Mouse (Mus musculus): ENCODE measurements around the gene Lap3. TPM values are rescaled to one million over a fixed set of nuclear protein-coding genes. Genes with fewer than 3 reads are reported as not detected.

Lap3 gene
- polyA plus RNA-seq (2012; ENCODE audit: insufficient read depth, low replicate concordance), result 11.9 and 14.8 TPM in 2 replicates

DNA sequence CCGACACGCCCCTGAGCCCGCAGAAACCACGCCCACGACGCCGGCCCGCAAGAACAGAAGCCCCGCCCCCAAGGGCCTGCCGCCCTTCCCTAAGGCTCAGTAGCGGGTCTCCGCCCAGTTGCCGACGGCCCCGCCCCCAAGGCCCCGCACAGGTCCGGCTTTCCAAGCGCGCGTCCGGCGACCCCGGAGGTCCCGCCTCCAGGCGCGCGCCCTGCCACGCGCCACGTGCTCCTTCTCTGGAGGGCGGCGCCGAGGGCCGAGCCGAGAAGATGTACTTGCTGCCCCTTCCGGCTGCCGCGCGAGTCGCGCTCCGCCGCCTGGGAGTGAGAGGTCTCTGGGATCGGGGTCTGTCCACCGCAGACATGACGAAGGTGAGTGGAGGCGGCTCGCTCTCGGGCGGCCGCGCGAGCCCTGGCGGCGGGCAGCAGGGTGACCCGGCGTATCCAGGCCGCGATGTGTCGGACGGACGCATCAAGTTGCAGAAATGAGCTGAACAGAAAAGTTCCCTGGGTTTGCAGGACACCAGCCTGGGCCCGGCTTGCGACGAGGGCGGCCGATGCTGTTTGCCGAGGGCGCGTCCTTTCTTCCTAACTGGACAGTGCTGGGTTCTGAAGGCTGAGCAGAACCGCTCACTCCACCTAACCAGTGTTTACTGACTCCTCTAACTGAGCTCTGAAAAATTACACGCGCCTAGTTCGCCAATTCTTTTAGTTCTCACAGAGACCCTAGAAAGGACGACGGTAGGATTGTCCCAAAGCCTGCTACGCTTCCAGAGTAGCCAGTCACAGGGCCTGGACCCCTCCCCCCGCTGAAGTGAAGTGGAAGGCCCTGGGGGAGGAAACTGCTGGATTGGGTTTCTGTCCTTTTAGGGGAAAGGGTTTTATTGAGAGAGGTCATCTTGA, at the start of gene Lap3:
Lap3 (plus strand) TSS at position 184 of the 902 bp plus-strand sequence.
- Histone ChIP-seq H3K36me3 (replicated peaks; ENCODE audit: low read length) (peaks cover 33% of the 10 kb centered on the region), H3K9me3 (no peaks in the 10 kb centered on the region), H3K4me3 (replicated peaks) (peak within 1 kb of the TSS; percentile 96), H3K4me1 (peaks cover 58% of the 10 kb centered on the region), H3K27me3 (replicated peaks) (no peaks in the 10 kb centered on the region)
- TF ChIP-seq GATA1 (IDR thresholded peaks at IDR 0.05; ENCODE audit: borderline replicate concordance, low read length) (no peak), FLI1 (IDR thresholded peaks at IDR 0.05; ENCODE audit: low read length) (no peak)

DNA sequence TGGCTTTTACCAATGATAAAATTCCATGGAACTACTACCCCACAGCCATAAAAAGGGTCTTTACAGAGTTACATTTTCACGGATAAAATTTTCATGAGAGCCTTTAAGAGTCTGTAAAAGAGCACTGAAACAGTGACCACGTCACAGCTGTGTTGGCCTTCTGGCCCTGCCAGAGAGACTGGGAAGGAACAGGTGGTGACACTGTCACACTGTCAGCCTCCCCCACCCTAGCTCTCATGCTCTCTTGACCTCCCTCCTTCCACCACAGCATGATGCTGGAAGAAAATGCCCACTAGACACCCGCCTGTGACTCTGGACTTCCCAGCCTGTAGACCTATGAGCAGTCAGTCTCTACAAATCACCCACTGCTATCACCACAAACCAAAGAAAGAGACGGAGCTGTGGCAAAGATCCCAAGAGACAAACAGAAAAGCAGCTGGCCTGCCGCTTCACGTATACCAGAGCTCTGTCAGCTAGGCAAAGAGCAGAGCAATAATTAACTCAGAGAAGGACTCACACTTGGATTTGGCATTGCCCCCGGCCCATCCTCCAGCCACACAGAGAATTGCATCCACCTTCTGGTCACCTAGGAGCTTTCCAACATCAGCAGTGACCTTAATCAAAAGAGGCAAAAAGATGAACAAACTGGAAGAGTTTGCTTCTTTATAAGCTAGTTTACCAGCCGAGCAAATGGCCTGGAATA, 48.9 kb upstream of the Lap3 start:
- TF ChIP-seq GATA1 (IDR thresholded peaks at IDR 0.05; ENCODE audit: borderline replicate concordance, low read length) (no peak), FLI1 (IDR thresholded peaks at IDR 0.05; ENCODE audit: low read length) (no peak)
- H3K9me3 ChIP-seq, result no peaks in the 10 kb centered on the region
- H3K36me3 ChIP-seq (replicated peaks; ENCODE audit: low read length), result peaks cover 67% of the 10 kb centered on the region
- no peak overlapping the region for H3K4me3 ChIP-seq (replicated peaks)
- H3K27me3 ChIP-seq (replicated peaks), result no peaks in the 10 kb centered on the region
- peaks cover 17% of the 10 kb centered on the region for H3K4me1 ChIP-seq

DNA sequence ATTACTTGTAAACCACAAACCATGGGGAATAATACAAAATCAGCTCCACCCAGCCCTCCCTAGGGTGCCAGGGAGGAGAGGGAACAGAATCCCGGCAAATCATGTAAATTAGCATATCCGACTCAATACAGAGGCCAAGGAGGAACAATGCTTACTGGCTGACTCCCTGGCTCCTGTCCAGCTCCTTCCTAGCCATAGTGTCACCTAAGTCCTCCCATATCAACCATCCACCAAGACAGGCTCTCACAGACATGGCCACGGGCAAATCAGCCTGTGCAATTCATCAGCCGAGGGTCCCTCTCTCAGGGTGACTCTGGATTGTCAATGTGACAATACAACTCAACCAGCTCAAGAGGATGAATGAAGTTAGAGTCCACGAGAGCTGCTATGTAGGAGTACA, 44.5 kb upstream of the Lap3 start:
- Histone ChIP-seq H3K27me3 (replicated peaks) (peaks cover 2% of the 10 kb centered on the region), H3K4me3 (replicated peaks) (peak overlapping the region; percentile 99), H3K4me1 (peaks cover 27% of the 10 kb centered on the region), H3K36me3 (replicated peaks; ENCODE audit: low read length) (peaks cover 35% of the 10 kb centered on the region), H3K9me3 (no peaks in the 10 kb centered on the region)
- TF ChIP-seq FLI1 (IDR thresholded peaks at IDR 0.05; ENCODE audit: low read length), result no peak
- TF ChIP-seq GATA1 (IDR thresholded peaks at IDR 0.05; ENCODE audit: borderline replicate concordance, low read length), result no peak

DNA sequence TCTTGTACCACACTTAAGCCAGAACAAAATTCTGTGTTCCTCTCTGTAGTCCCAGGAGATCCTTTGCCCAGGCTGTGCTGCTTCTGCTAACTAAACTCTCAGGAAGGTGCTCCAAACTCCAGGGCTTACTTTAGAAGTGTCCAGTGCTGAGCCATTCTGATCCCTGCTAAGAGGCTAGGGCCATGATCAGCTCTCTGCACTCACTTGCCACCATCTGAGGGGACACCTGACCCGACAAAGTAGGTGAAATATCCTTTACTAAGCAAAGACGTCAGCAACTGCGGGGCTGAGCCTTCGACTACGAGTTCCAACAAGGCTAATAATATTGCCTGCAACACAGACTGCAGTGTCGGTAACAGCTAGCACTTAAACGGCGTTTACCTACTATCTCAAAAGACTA, 44.0 kb upstream of the Lap3 start:
- Histone ChIP-seq H3K9me3 (no peaks in the 10 kb centered on the region), H3K36me3 (replicated peaks; ENCODE audit: low read length) (peaks cover 29% of the 10 kb centered on the region), H3K4me3 (replicated peaks) (peak overlapping the region; percentile 99), H3K4me1 (peaks cover 27% of the 10 kb centered on the region), H3K27me3 (replicated peaks) (peaks cover 5% of the 10 kb centered on the region)
- TF ChIP-seq GATA1 (IDR thresholded peaks at IDR 0.05; ENCODE audit: borderline replicate concordance, low read length) (no peak), FLI1 (IDR thresholded peaks at IDR 0.05; ENCODE audit: low read length) (no peak)

DNA sequence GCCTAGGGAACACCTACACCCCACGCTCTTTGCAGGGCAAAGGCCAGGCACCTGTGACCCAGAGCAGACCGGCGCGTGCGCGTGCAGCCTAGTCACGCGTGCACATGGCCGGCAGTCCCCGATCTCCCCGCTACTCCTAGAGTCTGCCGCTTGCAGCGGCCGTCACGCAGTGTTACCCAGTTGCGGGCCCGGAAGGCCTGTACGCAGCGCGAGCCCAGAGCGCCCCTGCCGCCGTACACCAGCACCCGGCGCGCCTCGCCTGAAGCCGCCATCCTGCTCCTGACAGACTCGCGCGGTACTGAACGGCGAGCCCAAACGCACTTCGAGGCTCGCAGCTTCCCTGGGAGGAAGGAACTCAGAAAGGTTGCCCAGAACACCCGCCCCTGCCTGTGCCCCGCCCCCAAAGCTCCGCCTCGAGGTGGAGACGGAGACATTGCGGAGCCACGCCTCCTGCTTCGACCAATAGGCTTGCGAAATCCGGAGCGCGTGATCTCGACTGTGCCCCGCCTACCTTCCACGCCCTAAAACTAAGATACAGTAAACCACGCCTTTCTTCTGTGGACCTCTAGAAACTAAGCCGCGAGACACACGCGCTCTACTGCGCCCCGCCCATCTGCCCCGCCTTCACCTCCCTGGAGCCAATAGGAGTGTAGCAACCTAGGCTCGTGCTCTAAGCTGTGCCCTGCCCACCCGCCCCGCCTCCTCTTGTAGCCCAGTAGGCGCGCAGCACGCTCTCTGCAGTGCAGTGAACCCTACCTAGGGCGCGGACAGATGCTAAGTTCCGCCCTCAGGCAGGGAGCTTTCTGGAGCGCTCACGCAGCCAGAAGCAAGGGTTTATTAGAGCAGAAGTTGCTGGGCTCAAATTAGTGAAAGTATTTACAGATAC, 43.1 kb upstream of the Lap3 start, which contains the start of gene Qdpr:
Qdpr (minus strand) TSS at position 406 of the 886 bp plus-strand sequence.
- TF ChIP-seq FLI1 (IDR thresholded peaks at IDR 0.05; ENCODE audit: low read length), result no peak
- no peak for TF ChIP-seq GATA1 (IDR thresholded peaks at IDR 0.05; ENCODE audit: borderline replicate concordance, low read length)
- no peaks in the 10 kb centered on the region for H3K9me3 ChIP-seq
- peaks cover 31% of the 10 kb centered on the region for H3K4me1 ChIP-seq
- peak within 1 kb of the TSS; percentile 99 for H3K4me3 ChIP-seq (replicated peaks)
- H3K27me3 ChIP-seq (replicated peaks), result peaks cover 8% of the 10 kb centered on the region
- H3K36me3 ChIP-seq (replicated peaks; ENCODE audit: low read length), result peaks cover 21% of the 10 kb centered on the region

DNA sequence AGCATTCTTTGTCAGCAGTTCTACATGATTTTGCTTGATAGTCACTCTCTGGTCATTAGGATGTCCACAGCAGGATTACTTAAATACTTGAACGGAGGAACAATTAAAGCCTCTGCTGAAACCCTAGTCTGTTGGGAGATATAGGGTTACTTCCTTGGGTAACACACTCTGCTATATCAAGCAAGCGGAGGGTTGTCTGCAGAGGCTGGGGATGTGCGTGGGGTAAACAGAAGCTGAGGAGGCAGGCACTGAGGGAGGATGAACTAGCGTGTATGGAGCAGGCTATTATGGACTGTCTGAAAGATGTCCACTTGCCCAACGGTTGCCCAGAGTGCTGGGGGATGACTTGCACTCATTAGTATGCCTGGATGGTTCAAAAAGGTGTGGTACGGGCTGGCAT, 39.7 kb upstream of the Lap3 start, which contains the start of gene Clrn2:
Clrn2 (plus strand) TSS at position 301 of the 400 bp plus-strand sequence.
- TF ChIP-seq GATA1 (IDR thresholded peaks at IDR 0.05; ENCODE audit: borderline replicate concordance, low read length) (no peak), FLI1 (IDR thresholded peaks at IDR 0.05; ENCODE audit: low read length) (no peak)
- Histone ChIP-seq H3K36me3 (replicated peaks; ENCODE audit: low read length) (no peaks in the 10 kb centered on the region), H3K4me3 (replicated peaks) (peak within 1 kb of the TSS; percentile 44)

GRCm38 (mm10) chr5:45454456-45454855, 38.7 kb upstream of the Lap3 start:
- peaks cover 15% of the 10 kb centered on the region for H3K4me1 ChIP-seq
- peaks cover 16% of the 10 kb centered on the region for H3K27me3 ChIP-seq (replicated peaks)
- TF ChIP-seq GATA1 (IDR thresholded peaks at IDR 0.05; ENCODE audit: borderline replicate concordance, low read length) (no peak), FLI1 (IDR thresholded peaks at IDR 0.05; ENCODE audit: low read length) (no peak)
- H3K36me3 ChIP-seq (replicated peaks; ENCODE audit: low read length), result no peaks in the 10 kb centered on the region
- no peaks in the 10 kb centered on the region for H3K9me3 ChIP-seq
- H3K4me3 ChIP-seq (replicated peaks), result no peak overlapping the region

More for the DNA sequence above, 39.7 kb upstream of the Lap3 start, which contains the start of gene Clrn2:
- H3K4me1 ChIP-seq, result peaks cover 22% of the 10 kb centered on the region
- H3K27me3 ChIP-seq (replicated peaks), result peaks cover 12% of the 10 kb centered on the region
- no peaks in the 10 kb centered on the region for H3K9me3 ChIP-seq

GRCm38 (mm10) chr5:45472880-45473450, 20.2 kb upstream of the Lap3 start:
- H3K4me1 ChIP-seq, result peaks cover 4% of the 10 kb centered on the region; the same call in 1 of the 2 replicates
- no peak for TF ChIP-seq GATA1 (IDR thresholded peaks at IDR 0.05; ENCODE audit: borderline replicate concordance, low read length)
- no peak for TF ChIP-seq FLI1 (IDR thresholded peaks at IDR 0.05; ENCODE audit: low read length)
- H3K27me3 ChIP-seq (replicated peaks), result peaks cover 11% of the 10 kb centered on the region
- H3K9me3 ChIP-seq, result no peaks in the 10 kb centered on the region
- H3K36me3 ChIP-seq (replicated peaks; ENCODE audit: low read length), result no peaks in the 10 kb centered on the region
- H3K4me3 ChIP-seq (replicated peaks), result no peak overlapping the region

All from megakaryocyte, embryonic 14.5 days (primary cell).